Mouse (Mus musculus) urinary bladder, adult 2 months (tissue): Measurements from ENCODE around the gene Aknad1. TPM values are rescaled to one million over a fixed set of nuclear protein-coding genes. Genes with fewer than 3 reads are reported as not detected.

Experiments
- DNase-seq: peaks from one replicate; pipeline ENCODE4 v3.0.0; 2022; ENCODE audit warnings: low spot score
- polyA plus RNA-seq: library from polyadenylated mRNA; depleted of rRNA; stranded (reverse); fragments of >200 nt; gene quantifications from 2 replicates; pipeline ENCODE4 v1.2.3, GENCODE M21; 2012; rRNA removed

Aknad1 gene
- polyA plus RNA-seq = 2.6 and 2.9 TPM in 2 replicates

GRCm38 (mm10) chr3:108739045-108739708, at the start of gene Aknad1:
Aknad1 (plus strand) TSS chr3:108739658.
- no peak for DNase-seq

DNA sequence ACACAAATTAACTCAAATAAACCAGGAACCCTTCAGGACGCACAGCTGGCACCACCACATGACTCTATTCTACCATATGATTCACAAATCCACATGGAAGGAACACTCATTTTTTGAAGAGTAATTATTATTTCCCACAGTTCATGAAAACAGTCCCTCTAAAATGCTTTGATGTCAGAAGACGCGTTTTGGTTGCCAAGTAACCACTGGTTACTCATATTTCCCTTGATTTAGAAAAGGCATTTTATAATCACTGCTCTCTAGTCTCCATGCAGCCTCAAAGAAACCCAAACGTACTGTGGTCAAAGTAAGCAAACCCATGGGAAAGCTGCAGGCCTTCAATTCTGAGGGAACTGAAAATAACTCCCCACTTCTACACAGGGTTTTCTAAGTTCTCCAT, 49.5 kb upstream of the Aknad1 start:
- no peak for DNase-seq

- no peak for DNase-seq
Measured at GRCm38 (mm10) chr3:108694321-108694720, 45.1 kb upstream of the Aknad1 start.

DNA sequence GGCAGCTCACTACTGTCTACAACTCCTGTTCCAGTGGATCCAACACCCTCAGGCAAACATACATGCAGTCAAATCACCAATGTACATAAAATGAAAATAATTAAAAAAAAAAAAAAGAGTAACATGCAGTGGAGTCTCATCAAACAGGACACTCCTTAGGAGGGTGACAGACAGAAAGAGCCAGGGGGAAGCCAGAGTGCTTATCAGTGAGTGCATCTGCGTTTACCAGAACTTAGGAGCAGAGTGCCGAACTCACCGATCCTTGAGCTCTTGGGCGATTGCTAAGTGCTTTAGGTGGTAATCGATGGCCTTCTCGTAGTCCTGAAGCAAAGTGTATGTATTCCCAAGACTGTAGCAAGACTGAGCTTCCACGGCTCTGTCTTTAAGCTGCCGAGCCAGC, 40.8 kb upstream of the Aknad1 start:
- no peak for DNase-seq

DNA sequence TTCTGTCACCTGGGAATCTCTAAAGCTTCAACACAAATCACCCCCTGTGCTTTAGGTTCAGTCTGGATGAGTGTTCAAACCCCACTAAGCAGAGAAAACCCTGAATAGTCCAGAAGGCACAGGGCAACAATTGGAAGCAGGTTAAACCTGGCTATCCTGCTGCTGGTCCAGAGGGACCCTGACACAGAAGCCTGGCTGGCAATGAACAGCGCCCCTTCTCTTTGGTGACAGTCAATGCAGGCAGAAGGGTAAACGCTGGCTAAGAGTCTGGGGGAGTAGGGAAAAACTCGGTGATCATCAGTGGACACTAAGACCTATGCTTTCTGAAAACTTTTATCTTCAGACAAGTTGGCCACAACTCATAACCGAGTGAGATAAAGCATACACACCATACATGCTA, 39.7 kb upstream of the Aknad1 start:
- DNase-seq = no peak

GRCm38 (mm10) chr3:108701256-108701655, 38.2 kb upstream of the Aknad1 start:
- DNase-seq = no peak

- no peak for DNase-seq
Measured at GRCm38 (mm10) chr3:108702789-108703188, 36.7 kb upstream of the Aknad1 start.

DNA sequence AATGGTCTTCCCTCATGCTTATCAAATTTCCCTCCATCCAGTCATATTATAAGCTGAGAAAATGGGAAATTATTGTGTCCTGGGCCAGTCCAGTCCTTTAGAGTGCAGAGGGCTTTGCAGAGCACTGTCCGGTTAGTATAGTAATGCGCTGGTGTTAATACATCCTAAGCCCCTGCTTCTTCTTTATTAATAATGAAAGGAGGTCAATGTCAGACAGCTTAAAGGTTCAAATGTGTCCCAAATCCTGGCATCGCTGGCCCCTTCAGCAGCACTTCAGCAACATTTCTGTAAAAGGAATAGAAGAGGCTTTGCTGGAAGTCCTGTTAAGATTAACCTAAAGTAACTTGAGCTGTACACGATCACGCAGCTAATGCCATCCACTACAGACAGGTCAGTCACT, 28.2 kb upstream of the Aknad1 start:
- DNase-seq = no peak

DNA sequence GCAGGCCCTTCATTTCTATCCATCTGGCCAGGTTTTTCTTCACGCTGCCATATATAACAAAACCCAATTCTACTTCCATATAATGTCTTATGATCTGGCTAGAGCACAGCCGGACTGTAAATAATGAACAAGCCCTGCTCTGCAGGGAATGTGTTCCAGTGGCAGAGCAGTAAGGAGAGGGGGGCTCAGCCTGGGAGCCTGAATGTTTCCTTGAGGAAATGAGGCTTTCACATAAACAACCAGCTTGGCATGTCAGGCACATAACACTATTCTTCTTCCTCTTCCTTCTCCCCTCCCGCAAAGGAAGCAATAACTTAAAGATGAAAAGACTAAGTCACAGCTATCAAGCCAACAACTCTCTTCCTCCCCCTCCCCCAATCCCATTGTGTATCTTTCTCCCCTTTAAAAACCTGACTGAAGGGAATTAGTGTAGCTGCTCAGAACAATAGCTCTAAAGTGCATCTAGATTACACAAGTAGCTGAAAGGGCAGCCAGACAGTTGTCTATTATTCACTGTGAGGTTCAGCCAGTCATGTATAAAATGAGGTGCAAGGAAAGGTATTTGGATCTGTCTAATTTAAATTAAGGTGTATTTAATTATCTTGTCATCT, 26.3 kb upstream of the Aknad1 start:
- no peak for DNase-seq

GRCm38 (mm10) chr3:108714837-108715236, 24.6 kb upstream of the Aknad1 start:
- no peak for DNase-seq

GRCm38 (mm10) chr3:108717896-108718502, 21.5 kb upstream of the Aknad1 start:
- DNase-seq = no peak

GRCm38 (mm10) chr3:108719357-108719756, 20.1 kb upstream of the Aknad1 start:
- DNase-seq = no peak

DNA sequence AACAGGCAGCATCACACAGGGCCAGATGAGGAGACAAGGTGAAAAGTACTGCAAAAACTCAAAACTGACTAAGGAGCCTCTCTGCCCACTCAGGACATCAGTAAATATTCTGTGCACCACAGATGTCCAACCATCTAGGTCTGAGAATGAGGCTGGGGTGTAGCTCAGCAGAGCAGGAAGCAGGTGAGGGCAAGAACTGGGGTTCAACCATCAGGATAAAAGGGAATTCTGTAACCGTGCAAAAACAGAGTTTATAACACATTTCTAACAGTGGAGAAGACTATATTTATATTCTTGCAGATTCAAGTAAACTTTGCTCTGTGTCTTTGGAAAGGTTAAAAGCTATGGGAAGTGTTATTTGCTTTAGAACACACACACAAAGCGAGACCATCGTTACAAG, 19.7 kb upstream of the Aknad1 start:
- DNase-seq = no peak

GRCm38 (mm10) chr3:108721076-108721991, 18.1 kb upstream of the Aknad1 start:
- DNase-seq = peak; percentile 49

DNA sequence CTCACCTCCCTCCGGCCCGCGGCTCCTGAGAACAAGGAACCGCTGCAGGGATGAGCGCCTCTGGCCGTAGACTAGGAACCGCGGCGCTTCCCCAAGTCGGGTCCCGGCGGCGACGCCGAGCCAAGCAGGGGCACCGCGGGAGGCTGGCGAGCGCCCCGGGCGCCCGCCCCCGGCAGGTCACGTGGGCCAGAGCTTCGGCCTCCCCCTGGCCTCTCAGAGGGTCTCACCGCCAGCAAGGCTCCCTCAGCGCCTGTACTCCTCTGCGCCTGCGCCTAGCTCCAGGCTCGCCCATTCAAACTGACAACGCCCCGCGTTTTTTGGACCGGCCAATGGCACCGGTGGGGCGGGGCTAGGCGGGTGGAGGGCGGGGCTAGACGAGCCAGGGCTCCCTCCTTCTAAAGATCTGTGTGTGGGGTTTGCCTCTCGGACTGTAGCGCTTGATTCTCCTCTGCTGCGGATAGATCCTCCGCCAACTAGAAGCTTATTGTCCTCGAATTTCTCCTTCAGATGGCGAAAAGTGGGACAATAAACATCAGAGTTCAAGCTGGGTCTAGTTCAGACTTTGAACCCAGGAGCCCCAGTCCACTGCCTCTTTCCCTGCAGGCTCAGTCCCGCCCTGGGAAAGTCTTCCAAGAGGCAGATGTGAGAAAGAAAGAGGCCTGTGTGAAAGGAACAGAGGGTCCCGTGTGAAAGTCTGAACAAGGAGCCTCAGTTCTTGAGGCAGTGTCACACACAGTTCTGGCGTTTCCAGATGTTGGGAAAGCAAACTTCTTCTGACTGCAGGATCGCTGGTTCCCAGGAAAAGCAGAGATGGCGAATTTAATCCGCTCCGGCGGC, 17.2 kb upstream of the Aknad1 start, which contains the start of gene Gpsm2:
TSS of gene Gpsm2 (minus strand) at position 274 of the 837 bp plus-strand sequence.
- peak; percentile 95 for DNase-seq

DNA sequence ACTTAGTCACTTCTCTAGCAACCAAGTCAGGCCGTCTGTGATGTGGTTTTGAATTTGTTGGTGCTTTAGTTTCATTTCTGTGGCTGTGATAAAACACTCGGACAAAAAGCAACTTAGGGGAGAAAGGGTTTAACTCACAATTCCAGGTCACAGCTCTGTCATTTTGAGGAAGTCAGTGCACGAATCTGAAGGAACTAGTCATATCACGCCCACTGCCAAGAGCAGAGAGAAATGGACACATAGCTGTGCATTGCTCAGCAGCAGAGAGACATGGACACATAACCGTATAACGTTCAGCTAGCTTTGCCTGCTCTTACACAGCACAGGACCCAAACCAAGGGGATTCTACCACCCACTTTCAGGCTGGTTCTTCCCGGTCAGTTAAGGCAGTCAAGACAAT, 13.0 kb upstream of the Aknad1 start:
- DNase-seq = no peak

DNA sequence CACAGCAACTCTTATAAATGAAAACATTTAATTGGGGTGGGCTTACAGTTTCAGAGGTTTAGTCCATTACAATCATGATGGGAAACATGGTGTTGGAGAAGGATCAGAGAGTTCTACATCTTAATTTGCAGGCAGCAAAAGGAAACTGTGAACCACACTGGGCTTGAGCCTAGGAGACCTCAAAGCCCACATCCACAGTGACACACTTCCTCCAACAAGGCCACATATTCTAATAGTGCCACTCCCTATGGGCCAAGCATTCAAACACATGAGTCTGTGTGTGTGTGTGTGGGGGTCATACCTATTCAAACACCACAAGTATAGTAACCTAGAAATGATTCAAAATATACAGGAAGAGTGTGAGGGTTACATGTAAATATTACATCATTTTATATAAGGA, 12.1 kb upstream of the Aknad1 start:
- DNase-seq = no peak

GRCm38 (mm10) chr3:108727776-108728175, 11.7 kb upstream of the Aknad1 start:
- DNase-seq = no peak

DNA sequence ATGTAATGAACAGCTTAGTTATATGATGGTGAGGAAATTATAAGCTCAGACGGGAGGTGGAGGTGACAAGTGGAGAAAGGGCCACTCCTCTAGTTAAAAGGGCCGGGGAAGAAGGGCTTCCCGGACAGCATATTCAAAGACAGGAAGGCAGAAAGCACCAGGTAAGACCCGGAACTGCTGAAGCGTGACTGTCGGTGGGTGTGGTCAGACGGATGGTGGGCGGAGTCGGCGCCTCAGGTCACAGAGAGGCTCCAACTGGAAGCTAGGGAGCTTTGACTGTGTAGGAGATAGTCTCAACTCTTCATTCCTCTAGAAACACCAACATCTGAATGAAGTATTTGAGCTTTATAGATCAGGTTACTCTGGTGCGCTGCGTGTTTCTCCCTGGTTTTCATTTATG, 9.1 kb upstream of the Aknad1 start:
- DNase-seq = no peak

DNA sequence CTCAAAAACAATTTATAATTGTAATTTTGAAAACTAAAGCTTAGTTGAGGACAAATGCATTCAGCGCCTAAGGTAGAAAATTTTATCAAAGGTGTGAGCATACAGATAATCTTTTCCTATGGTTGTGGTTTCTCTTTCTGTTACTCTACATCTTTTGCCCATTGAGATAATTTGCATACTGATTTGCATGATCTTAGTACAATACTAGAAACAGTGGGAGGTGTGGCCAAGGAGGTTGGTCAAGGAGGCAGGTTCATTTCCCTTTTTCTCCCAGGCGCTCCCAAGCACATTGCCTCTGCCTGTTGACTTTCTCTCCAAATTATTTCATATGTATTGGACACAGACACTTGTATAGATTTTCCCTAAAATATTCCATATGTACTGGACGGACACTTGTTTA, 1.7 kb upstream of the Aknad1 start:
- DNase-seq = no peak

DNA sequence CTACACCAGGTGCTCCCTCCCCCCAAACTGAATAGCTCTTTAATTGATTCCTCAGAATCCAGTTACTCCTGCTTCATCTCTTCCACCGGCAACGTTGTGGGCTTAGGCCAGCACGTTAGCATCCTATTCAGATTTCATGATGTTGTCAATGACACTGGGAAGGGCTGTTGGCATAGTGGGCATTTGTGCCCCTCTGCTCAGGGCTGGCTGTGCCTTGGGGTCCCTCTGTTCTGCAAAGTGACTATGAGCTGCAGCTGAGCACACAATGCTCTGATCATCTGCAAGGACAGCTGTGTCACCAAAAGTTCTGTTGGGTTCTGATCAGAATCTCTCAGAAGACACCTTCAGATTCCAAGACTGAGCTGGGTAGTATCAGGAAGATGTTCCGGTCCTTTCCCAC, 4.6 kb downstream of the Aknad1 start:
- DNase-seq = no peak
